Mouse (Mus musculus): ENCODE data around the gene Itk. TPM values are rescaled to one million over a fixed set of nuclear protein-coding genes. Genes with fewer than 3 reads are reported as not detected.

The Itk gene
- polyA plus RNA-seq, 1 experiment: 0.05 TPM

GRCm38 (mm10) chr11:46397900-46398299 lies 8.6 kb upstream of the Itk start:
- TF ChIP-seq GATA1 (IDR thresholded peaks at IDR 0.05; ENCODE audit: low read length): no peak

- no peak for TF ChIP-seq GATA1 (IDR thresholded peaks at IDR 0.05; ENCODE audit: low read length)
These were observed 7.5 kb upstream of the Itk start for GRCm38 (mm10) chr11:46396860-46397179.

DNA sequence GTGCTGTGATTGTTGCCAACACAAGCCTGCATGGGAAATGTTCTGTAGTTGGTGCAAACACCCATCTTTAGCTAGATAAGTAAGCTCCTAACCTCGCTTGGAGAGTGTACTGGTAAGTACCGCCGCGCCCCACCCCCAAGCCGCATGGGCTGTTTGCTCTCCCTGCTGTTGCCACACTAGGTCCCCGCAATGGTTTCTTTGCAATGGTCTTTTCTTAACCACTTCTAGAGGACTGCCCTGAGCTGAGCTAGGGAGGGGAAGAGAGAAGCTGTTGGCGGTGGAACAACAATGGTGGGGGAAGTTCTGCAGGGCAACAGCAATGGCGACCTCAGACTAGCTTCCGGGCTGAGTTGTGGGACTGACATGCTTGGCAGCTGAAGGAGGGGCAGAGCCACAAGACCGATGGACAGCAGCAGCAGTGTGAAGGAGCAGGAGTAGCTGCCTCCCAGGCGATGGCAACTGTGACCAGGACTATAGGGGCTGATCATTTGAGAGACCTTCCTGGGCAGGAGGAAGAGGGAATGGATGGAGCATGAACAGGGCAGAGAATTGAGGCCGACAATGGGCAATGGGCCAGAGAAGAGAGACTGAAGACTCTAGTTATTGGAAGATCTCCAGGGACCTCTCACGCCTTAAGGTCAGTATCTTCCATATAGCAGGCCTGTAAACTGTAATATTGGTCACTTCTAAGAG lies 7.0 kb upstream of the Itk start, which contains the start of gene Fam71b:
Fam71b (plus strand) TSS at position 393 of the 693 bp plus-strand sequence.
- TF ChIP-seq GATA1 (IDR thresholded peaks at IDR 0.05; ENCODE audit: low read length): no peak

DNA sequence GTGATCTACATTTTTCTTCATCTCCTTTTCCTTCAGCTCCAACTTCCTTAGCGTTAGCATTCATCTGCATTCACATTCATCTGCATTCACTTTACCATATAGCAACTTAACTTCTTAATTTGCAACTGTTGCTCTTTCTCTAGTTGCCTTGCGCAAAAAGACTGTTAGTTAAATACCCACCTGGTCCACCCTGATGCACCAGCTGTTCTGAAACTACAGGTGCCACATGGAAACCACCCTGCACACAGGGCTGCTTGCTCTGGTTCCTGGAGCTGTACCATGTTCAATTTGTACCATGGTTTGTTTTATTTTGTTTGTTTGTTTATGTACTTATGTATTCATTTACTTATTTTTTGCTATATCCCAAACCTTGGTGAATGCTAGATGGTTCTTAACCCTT lies 6.4 kb upstream of the Itk start:
- no peak for TF ChIP-seq GATA1 (IDR thresholded peaks at IDR 0.05; ENCODE audit: low read length)

- no peak for TF ChIP-seq GATA1 (IDR thresholded peaks at IDR 0.05; ENCODE audit: low read length)
These were observed 5.8 kb upstream of the Itk start for GRCm38 (mm10) chr11:46395088-46395487.

DNA sequence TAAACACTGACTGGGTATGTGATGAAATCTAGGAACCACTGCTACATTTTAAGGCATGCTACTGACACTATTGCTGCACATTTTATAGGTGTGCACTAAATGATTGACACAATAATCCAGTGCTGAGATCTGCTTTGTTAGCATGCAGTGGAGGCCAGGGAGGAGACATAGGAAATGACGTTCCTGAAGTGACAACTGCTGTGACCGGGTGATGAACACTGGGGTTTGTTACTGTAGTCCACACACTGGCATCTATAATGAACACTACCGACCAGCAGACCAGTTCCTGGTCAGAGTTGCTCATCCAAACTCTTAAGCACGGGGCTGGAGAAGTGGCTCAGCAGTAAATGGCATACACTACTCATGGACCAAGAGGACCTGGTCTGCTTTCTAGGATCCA lies 4.1 kb upstream of the Itk start:
- TF ChIP-seq GATA1 (IDR thresholded peaks at IDR 0.05; ENCODE audit: low read length): no peak

GRCm38 (mm10) chr11:46392890-46393289 lies 3.6 kb upstream of the Itk start:
- no peak for TF ChIP-seq GATA1 (IDR thresholded peaks at IDR 0.05; ENCODE audit: low read length)

DNA sequence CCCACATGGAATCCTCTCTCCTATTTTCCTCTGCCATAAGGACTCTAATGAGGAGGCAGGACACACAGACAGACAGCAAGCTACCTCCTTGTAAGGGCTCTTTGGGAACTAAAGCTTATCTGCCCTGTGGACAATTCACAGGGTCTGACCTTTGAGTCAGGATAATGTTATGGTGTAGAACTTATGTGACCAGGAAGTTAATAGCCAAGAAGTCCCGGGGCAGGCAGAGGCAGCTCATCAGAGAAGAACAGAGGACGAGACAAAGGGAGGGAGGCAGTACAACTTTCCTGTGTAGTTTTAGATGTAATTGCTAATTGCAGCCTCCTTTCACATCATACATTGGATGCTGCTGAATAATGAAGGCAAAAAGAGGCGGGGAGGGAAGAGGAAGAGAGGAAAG lies 1.3 kb upstream of the Itk start:
- TF ChIP-seq GATA1 (IDR thresholded peaks at IDR 0.05; ENCODE audit: low read length): no peak

DNA sequence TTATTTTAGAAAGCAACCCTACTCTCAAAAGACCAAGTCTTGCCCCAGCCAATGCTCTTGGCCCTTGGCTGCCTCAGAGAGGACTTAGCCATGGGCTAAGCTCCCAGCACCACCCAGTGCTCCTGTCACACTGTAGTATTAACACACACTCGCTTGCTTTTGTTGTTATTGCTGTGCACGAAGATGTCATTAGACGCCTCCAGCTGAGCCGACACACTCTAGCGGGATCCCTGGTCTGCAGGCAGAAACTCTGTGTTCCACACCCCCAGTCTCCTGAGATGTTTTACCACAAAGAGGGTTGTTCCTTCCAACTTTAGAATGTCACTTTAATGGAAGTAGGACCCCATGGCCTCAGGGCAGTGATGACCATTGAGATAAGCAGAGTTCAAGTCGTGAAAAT lies 877 bp downstream of the Itk start:
- TF ChIP-seq GATA1 (IDR thresholded peaks at IDR 0.05; ENCODE audit: low read length): no peak

- no peak for TF ChIP-seq GATA1 (IDR thresholded peaks at IDR 0.05; ENCODE audit: low read length)
These were observed 2.3 kb downstream of the Itk start for GRCm38 (mm10) chr11:46387061-46387460.

DNA sequence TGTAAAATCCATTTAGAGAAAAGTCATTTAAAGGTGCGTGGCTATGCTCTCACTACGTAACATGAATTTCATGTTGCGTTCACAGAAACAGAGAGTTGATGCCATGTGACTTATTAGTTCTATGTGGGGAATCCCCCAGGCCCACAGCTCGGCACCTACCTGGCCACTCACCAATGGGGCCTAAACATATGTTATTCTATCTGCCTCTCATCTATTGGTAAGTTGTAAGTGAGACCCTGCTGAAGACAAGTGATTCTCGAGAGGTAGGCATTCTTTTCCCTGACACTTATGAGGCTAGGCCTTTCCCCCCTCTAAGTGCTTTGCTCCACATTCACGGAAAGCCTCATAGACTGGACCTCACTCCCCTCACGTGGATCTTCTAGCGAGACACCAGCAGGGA lies 2.8 kb downstream of the Itk start:
- no peak for TF ChIP-seq GATA1 (IDR thresholded peaks at IDR 0.05; ENCODE audit: low read length)

DNA sequence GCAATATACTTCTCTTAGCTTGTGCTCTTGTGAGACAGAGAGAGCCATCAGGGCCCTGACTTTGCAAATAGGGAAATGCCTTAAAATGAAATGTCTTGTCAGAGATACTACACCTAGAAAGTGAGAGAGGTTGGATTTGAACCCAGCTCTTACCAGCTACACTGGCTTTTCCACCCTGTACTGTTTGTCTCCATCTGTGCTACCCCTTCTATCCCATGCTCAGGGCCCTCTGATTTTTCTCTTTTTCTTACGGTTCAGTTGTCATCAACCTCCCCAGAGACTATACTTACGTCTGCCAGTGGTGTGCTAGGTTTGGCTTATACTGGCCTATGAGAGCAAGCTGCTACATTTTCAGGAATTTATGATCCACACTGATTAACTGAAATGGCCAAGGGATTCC lies 4.4 kb downstream of the Itk start:
- no peak for TF ChIP-seq GATA1 (IDR thresholded peaks at IDR 0.05; ENCODE audit: low read length)

GRCm38 (mm10) chr11:46382466-46382865 lies 6.8 kb downstream of the Itk start:
- TF ChIP-seq GATA1 (IDR thresholded peaks at IDR 0.05; ENCODE audit: low read length): no peak

DNA sequence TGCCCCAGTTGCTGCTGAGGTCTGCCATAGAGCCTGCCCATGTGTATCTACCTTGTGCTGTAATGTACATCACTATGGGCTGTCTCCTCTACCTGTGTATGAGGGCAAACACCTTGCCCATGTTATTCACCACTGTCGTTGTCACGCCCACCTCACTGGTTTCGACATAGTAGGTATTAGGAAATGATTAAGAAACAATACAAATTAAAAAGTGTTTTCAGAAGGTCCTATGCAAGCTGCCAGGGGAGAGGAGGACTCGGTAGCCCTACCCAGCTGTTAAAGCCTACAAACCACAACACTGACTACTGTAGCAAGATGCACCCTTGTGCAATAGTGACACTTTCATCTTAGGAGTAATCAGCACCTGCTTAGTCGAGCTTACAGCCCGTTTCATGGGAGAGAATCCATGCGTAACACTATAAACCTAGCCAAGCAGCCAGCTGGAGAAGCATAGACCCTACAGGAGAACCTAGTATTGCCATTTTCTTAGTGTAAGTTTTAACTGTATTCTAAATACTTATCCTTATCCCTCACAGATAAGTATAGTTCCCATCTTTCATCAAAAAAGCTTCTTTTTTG lies 9.1 kb downstream of the Itk start:
- TF ChIP-seq GATA1 (IDR thresholded peaks at IDR 0.05; ENCODE audit: low read length): no peak

- no peak for TF ChIP-seq GATA1 (IDR thresholded peaks at IDR 0.05; ENCODE audit: low read length)
These were observed 11.2 kb downstream of the Itk start for GRCm38 (mm10) chr11:46377819-46378782.

DNA sequence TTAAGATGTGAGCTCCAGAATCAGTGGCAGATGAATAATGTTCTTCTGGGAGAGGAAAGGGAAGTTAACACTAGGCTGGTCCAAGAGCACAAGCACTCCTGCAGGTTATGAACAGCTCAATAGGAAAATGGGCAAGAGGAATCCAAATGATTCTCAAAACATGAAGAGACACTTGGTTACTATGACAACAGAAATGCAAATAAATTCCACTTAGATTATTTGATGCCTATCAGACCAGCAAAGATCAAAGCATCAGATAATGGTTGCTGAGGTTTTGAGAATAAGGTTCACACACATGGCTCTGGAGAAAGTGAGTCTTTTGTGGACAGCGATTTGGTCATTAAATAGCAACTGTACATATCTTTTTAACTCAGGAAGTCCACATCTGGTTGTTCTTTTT lies 12.0 kb downstream of the Itk start:
- no peak for TF ChIP-seq GATA1 (IDR thresholded peaks at IDR 0.05; ENCODE audit: low read length)

All from G1E-ER4 (cell line).